In the genomic region with DNA sequence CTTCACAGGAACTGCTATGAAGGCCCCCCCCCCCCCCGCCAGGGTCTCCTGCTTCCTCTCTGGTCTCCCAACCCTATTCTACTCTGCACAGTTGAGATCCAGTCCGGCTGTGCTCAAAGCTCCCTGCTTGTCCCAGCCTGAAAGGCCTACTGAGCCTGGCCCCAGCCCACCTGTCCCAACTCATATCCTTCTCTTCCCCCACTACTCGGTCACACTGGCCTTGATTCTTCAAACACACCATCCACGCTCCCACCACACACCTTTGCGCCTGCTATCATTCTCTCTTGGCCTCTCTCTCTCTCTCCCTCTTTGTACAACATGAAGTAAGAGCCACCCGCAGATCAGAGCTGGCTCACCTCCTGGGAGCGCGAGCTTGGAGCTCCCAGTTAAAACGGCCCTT, we compare ENCODE assay signal across 19 mouse cellular contexts. TPM values are rescaled to one million over a fixed set of nuclear protein-coding genes. Genes with fewer than 3 reads are reported as not detected.
A peak's percentile ranks its signal among the peaks of the same experiment; 100 is the strongest.
DNase-seq lines count a peak whose midpoint lies in the region; ATAC-seq and TF ChIP-seq lines count a peak whose summit lies in the region.
"Had no signal": no experiment of that assay in that cellular context is flagged by ENCODE, and none has a peak within 500 bp of the region (broad histone marks: within the 10 kb centered on the region; RNA-seq: fewer than 3 reads in every experiment).

No protein-coding gene starts in this region.

- H3K27me3 ChIP-seq in forebrain, embryonic 12.5 days = no peaks in the 10 kb centered on the region
- H3K27me3 ChIP-seq in forebrain, embryonic 16.5 days (replicated peaks; ENCODE audit: control insufficient read depth, insufficient read depth, low read length) = no peaks in the 10 kb centered on the region
- no peaks in the 10 kb centered on the region for H3K27me3 ChIP-seq in kidney, embryonic 16.5 days (ENCODE audit: insufficient read depth, low read length)
- H3K27me3 ChIP-seq in intestine, embryonic 16.5 days (replicated peaks; ENCODE audit: control insufficient read depth, insufficient read depth, low read length) = no peaks in the 10 kb centered on the region
- H3K27me3 ChIP-seq: limb, embryonic 15.5 days had no signal

- H3K27ac ChIP-seq in forebrain, embryonic 12.5 days = 0 out of 2 replicates have a peak overlapping the region, but pooled peaks have one; percentile 19
- H3K27ac ChIP-seq in forebrain, embryonic 16.5 days (ENCODE audit: low read length) = no peak overlapping the region
- H3K27ac ChIP-seq in kidney, embryonic 16.5 days (ENCODE audit: low read length) = no peak overlapping the region
- H3K27ac ChIP-seq in ES-E14 (ENCODE audit: insufficient read depth, low read depth, low read length, poor library complexity, severe bottlenecking) = no peak overlapping the region
- no peak overlapping the region for H3K27ac ChIP-seq in intestine, embryonic 16.5 days (ENCODE audit: low read length)

- 0 out of 2 replicates have a peak overlapping the region, but pooled peaks have one; percentile 21 for H3K9ac ChIP-seq in forebrain, embryonic 12.5 days
- no peak overlapping the region for H3K9ac ChIP-seq in forebrain, embryonic 16.5 days (replicated peaks; ENCODE audit: low read depth, low read length)
- H3K9ac ChIP-seq in kidney, embryonic 16.5 days (replicated peaks; ENCODE audit: low read length) = no peak overlapping the region
- 0 out of 2 replicates have a peak overlapping the region, but pooled peaks have one; percentile 11 for H3K9ac ChIP-seq in ES-E14 (ENCODE audit: insufficient read depth, low read depth, low read length, poor library complexity, severe bottlenecking)
- 0 out of 2 replicates have a peak overlapping the region, but pooled peaks have one; percentile 7 for H3K9ac ChIP-seq in intestine, embryonic 16.5 days (ENCODE audit: low read depth, low read length)

- peak overlapping the region; percentile 70; the same call in 1 of the 2 replicates for H3K4me2 ChIP-seq in forebrain, embryonic 12.5 days
- no peak overlapping the region for H3K4me2 ChIP-seq in forebrain, embryonic 16.5 days (ENCODE audit: low read length)
- H3K4me2 ChIP-seq in kidney, embryonic 16.5 days (replicated peaks; ENCODE audit: low read depth, low read length) = peak overlapping the region; percentile 85; the same call in 1 of the 2 replicates
- H3K4me2 ChIP-seq in intestine, embryonic 16.5 days (ENCODE audit: low read depth, low read length) = no peak overlapping the region

- no peaks in the 10 kb centered on the region for H3K9me3 ChIP-seq in forebrain, embryonic 12.5 days
- H3K9me3 ChIP-seq in forebrain, embryonic 16.5 days (ENCODE audit: control insufficient read depth, low read length) = no peaks in the 10 kb centered on the region
- H3K9me3 ChIP-seq in kidney, embryonic 16.5 days (ENCODE audit: low read length) = no peaks in the 10 kb centered on the region
- no peaks in the 10 kb centered on the region for H3K9me3 ChIP-seq in ES-E14 (ENCODE audit: control insufficient read depth, insufficient read depth, low read depth, low read length)
- no peaks in the 10 kb centered on the region for H3K9me3 ChIP-seq in intestine, embryonic 16.5 days (ENCODE audit: control insufficient read depth, low read length)
- H3K9me3 ChIP-seq: limb, embryonic 15.5 days had no signal

- no peak for DNase-seq in kidney, adult 8-10 months
- no peak for DNase-seq in ES-E14 (ENCODE audit: low read depth, low spot score)
- no peak for DNase-seq in layer of hippocampus, adult 18-20 months (ENCODE audit: low spot score in 2 of 2)
- DNase-seq in left cerebral cortex, postnatal 25 days (ENCODE audit: low spot score in 2 of 2) = no peak
- DNase-seq: adrenal gland, adult 2 months; cerebellum, adult 2 months; kidney, postnatal 4 days; lung, adult 2 months; right cerebral cortex, adult 18-20 months; thymus, adult 18-20 months had no signal

- H3K36me3 ChIP-seq in forebrain, embryonic 12.5 days (replicated peaks) = peaks cover 29% of the 10 kb centered on the region
- H3K36me3 ChIP-seq in forebrain, embryonic 16.5 days (ENCODE audit: control insufficient read depth, insufficient read depth) = no peaks in the 10 kb centered on the region
- H3K36me3 ChIP-seq in kidney, embryonic 16.5 days (ENCODE audit: insufficient read depth, low read length) = no peaks in the 10 kb centered on the region
- peaks cover 2% of the 10 kb centered on the region; the same call in 1 of the 2 replicates for H3K36me3 ChIP-seq in ES-E14 (ENCODE audit: control insufficient read depth, insufficient read depth, low read length, poor library complexity, severe bottlenecking)
- no peaks in the 10 kb centered on the region for H3K36me3 ChIP-seq in intestine, embryonic 16.5 days (ENCODE audit: control insufficient read depth, insufficient read depth, low read length)

- peaks cover 29% of the 10 kb centered on the region for H3K4me1 ChIP-seq in forebrain, embryonic 12.5 days
- H3K4me1 ChIP-seq in forebrain, embryonic 16.5 days (replicated peaks; ENCODE audit: control insufficient read depth, insufficient read depth, low read length) = peaks cover 17% of the 10 kb centered on the region
- H3K4me1 ChIP-seq in kidney, embryonic 16.5 days (ENCODE audit: insufficient read depth, low read length) = peaks cover 26% of the 10 kb centered on the region
- peaks cover 0 to 9% of the 10 kb centered on the region in 2 experiments; a peak in 2 of 4 replicates for H3K4me1 ChIP-seq in ES-E14 (ENCODE audit: control insufficient read depth in 2 of 2, insufficient read depth in 2 of 2, low read length in 2 of 2, poor library complexity in 1 of 2)
- H3K4me1 ChIP-seq in intestine, embryonic 16.5 days (ENCODE audit: control insufficient read depth, insufficient read depth, low read length) = peaks cover 12% of the 10 kb centered on the region

- 81% methylated on average over 8 of the region's 9 CpGs for WGBS in forebrain, embryonic 12.5 days
- WGBS in forebrain, embryonic 16.5 days = 71% methylated on average over 9 of the region's 9 CpGs
- WGBS in kidney, embryonic 16.5 days = 66% methylated on average over 8 of the region's 9 CpGs
- WGBS in intestine, embryonic 16.5 days = 77% methylated on average over 9 of the region's 9 CpGs

- in situ Hi-C loops in ES-E14 (cut with MboI; ENCODE audit: low sequenced_read_pairs in 2 of 2, unreplicated experiment in 2 of 2) = no loop called here

- no peak for ATAC-seq in forebrain, embryonic 12.5 days (ENCODE audit: low FRiP score)
- ATAC-seq in forebrain, embryonic 16.5 days = no peak
- no peak for ATAC-seq in kidney, embryonic 16.5 days (ENCODE audit: low FRiP score, low TSS enrichment)
- no peak for ATAC-seq in intestine, embryonic 16.5 days

- intact Hi-C loops in left cerebral cortex, postnatal 25 days (cut with DNase I) = no loop called here

- no peak overlapping the region for H3K4me3 ChIP-seq in forebrain, embryonic 12.5 days (replicated peaks)
- no peak overlapping the region for H3K4me3 ChIP-seq in forebrain, embryonic 16.5 days (replicated peaks; ENCODE audit: low read length)
- no peak overlapping the region for H3K4me3 ChIP-seq in kidney, embryonic 16.5 days (ENCODE audit: low read length)
- H3K4me3 ChIP-seq in ES-E14 (ENCODE audit: insufficient read depth in 1 of 2, low read depth in 1 of 2, low read length in 2 of 2, poor library complexity in 1 of 2, severe bottlenecking in 1 of 2) = no peak overlapping the region
- no peak overlapping the region for H3K4me3 ChIP-seq in intestine, embryonic 16.5 days (ENCODE audit: low read length)

TF ChIP-seq in ES-E14, 5 proteins besides CTCF, POLR2A, EP300 and RAD21 (continues in another document):
- TF ChIP-seq ZC3H11A (IDR thresholded peaks at IDR 0.05; ENCODE audit: borderline replicate concordance, low read depth, low read length) (no peak), ZNF384 (IDR thresholded peaks at IDR 0.05; ENCODE audit: low read depth, low read length) (no peak), MAFK (IDR thresholded peaks at IDR 0.05; ENCODE audit: insufficient read depth, low read depth, low read length) (no peak)

RNA-seq across cellular contexts. Expression of gene Crocc, which starts 1.5 kb away (rescaled TPM):
- polyA plus RNA-seq in forebrain, embryonic 12.5 days (2016; fragmentation: Nextera tagmentation; extraction: Ambion mirVana) = 15.4 and 17.4 TPM in 2 replicates
- 6.2 and 6.7 TPM in 2 replicates for polyA plus RNA-seq in forebrain, embryonic 16.5 days (2015; fragmentation: Nextera tagmentation; extraction: Ambion mirVana)
- polyA plus RNA-seq in kidney, embryonic 16.5 days (2015; fragmentation: Nextera tagmentation; extraction: Ambion mirVana) = 10.1 and 11.3 TPM in 2 replicates
- 15.2 and 33.2 TPM in 2 replicates for total RNA-seq in ES-E14 (2012; rRNA removed)
- polyA plus RNA-seq in intestine, embryonic 16.5 days (2015; fragmentation: Nextera tagmentation; extraction: Ambion mirVana) = 2.2 and 3.5 TPM in 2 replicates
- 10 to 100 TPM; 54.5 to 67.0 TPM for total RNA-seq in layer of hippocampus, adult 18-20 months (2021)
- total RNA-seq in left cerebral cortex, postnatal 25 days (2021) = 10 to 100 TPM; 51.4 to 62.7 TPM

RNA-seq across cellular contexts. Expression of gene Necap2, which starts 19.3 kb away (rescaled TPM):
- polyA plus RNA-seq in forebrain, embryonic 12.5 days (2016; fragmentation: Nextera tagmentation; extraction: Ambion mirVana) = 52.7 and 56.8 TPM in 2 replicates
- 56.6 and 57.8 TPM in 2 replicates for polyA plus RNA-seq in forebrain, embryonic 16.5 days (2015; fragmentation: Nextera tagmentation; extraction: Ambion mirVana)
- polyA plus RNA-seq in kidney, embryonic 16.5 days (2015; fragmentation: Nextera tagmentation; extraction: Ambion mirVana) = 94.5 and 99.0 TPM in 2 replicates
- 28.3 and 36.3 TPM in 2 replicates for total RNA-seq in ES-E14 (2012; rRNA removed)
- 79.6 and 82.0 TPM in 2 replicates for polyA plus RNA-seq in intestine, embryonic 16.5 days (2015; fragmentation: Nextera tagmentation; extraction: Ambion mirVana)
- 10 to 100 TPM; 36.6 to 42.8 TPM for total RNA-seq in layer of hippocampus, adult 18-20 months (2021)
- total RNA-seq in left cerebral cortex, postnatal 25 days (2021) = 10 to 100 TPM; 36.3 to 46.0 TPM

RNA-seq across cellular contexts. Expression of gene Spata21, which starts 29.3 kb away (rescaled TPM):
- polyA plus RNA-seq in forebrain, embryonic 12.5 days (2016; fragmentation: Nextera tagmentation; extraction: Ambion mirVana) = 0.26 TPM in 1 of 2 replicates, not detected in the other
- polyA plus RNA-seq in forebrain, embryonic 16.5 days (2015; fragmentation: Nextera tagmentation; extraction: Ambion mirVana) = 0.09 and 0.46 TPM in 2 replicates
- polyA plus RNA-seq in kidney, embryonic 16.5 days (2015; fragmentation: Nextera tagmentation; extraction: Ambion mirVana) = 0.51 and 0.59 TPM in 2 replicates
- total RNA-seq in ES-E14 (2012; rRNA removed) = 0.21 and 0.27 TPM in 2 replicates
- polyA plus RNA-seq in intestine, embryonic 16.5 days (2015; fragmentation: Nextera tagmentation; extraction: Ambion mirVana) = 0.22 TPM in 1 of 2 replicates, not detected in the other
- under 1 TPM in 1 of 2 experiments, not detected in 1; 0.35 TPM for total RNA-seq in layer of hippocampus, adult 18-20 months (2021)
- under 1 TPM; 0.55 to 0.83 TPM for total RNA-seq in left cerebral cortex, postnatal 25 days (2021)
- total RNA-seq: adrenal gland, adult 2 months; gastrocnemius, adult 8-10 months; hematopoietic stem cell, adult 5-6 weeks; megakaryocyte-erythroid progenitor cell, adult 5-6 weeks; neutrophil, adult 5-6 weeks had no signal
- polyA plus RNA-seq: adrenal gland, adult 2 months; lung, adult 2 months had no signal

RNA-seq across cellular contexts. Expression of gene Mfap2, which starts 48.6 kb away (rescaled TPM):
- polyA plus RNA-seq in forebrain, embryonic 12.5 days (2016; fragmentation: Nextera tagmentation; extraction: Ambion mirVana) = 250 and 275 TPM in 2 replicates
- polyA plus RNA-seq in forebrain, embryonic 16.5 days (2015; fragmentation: Nextera tagmentation; extraction: Ambion mirVana) = 190 and 202 TPM in 2 replicates
- 442 and 470 TPM in 2 replicates for polyA plus RNA-seq in kidney, embryonic 16.5 days (2015; fragmentation: Nextera tagmentation; extraction: Ambion mirVana)
- 1.4 and 1.5 TPM in 2 replicates for total RNA-seq in ES-E14 (2012; rRNA removed)
- polyA plus RNA-seq in intestine, embryonic 16.5 days (2015; fragmentation: Nextera tagmentation; extraction: Ambion mirVana) = 312 and 334 TPM in 2 replicates
- total RNA-seq in layer of hippocampus, adult 18-20 months (2021) = 1 to 10 TPM; 3.4 to 4.5 TPM
- 1 to 10 TPM; 4.4 to 4.5 TPM for total RNA-seq in left cerebral cortex, postnatal 25 days (2021)
- total RNA-seq: hematopoietic stem cell, adult 5-6 weeks; megakaryocyte-erythroid progenitor cell, adult 5-6 weeks; neutrophil, adult 5-6 weeks had no signal

Comparison
In these comparisons a context has a peak if more than half of its experiments do, and no peak if none do; other contexts are left out.
1. H3K4me2 ChIP-seq: peak in forebrain, embryonic 12.5 days (single experiment) and kidney, embryonic 16.5 days (single experiment); none in forebrain, embryonic 16.5 days (single experiment) and intestine, embryonic 16.5 days (single experiment).
2. H3K9ac ChIP-seq: peak in forebrain, embryonic 12.5 days (single experiment), ES-E14 (single experiment) and intestine, embryonic 16.5 days (single experiment); none in forebrain, embryonic 16.5 days (single experiment) and kidney, embryonic 16.5 days (single experiment).